Mouse (Mus musculus) gastrocnemius, postnatal 14 days (tissue): ENCODE data around the gene Kars. TPM values are rescaled to one million over a fixed set of nuclear protein-coding genes. Genes with fewer than 3 reads are reported as not detected.
A peak's percentile ranks its signal among the peaks of the same experiment; 100 is the strongest.

Experiments
- DNase-seq: peaks from one replicate; pipeline ENCODE4 v3.0.0; 2021; ENCODE audit warnings: mixed read lengths
- intact Hi-C: fragments of 180-260 bp; cut with DNase I; formaldehyde crosslinking; loops from one replicate; pipeline ENCODE4 v1.15.1; 2025; ENCODE audit warnings: low total_unique reads
- long read RNA-seq, 2 experiments: library from polyadenylated mRNA; stranded (forward); transcript quantifications; one replicate each; pipeline ENCODE4 v2.0.0; 2021
- total RNA-seq, 2 experiments: library from RNA; stranded (reverse); gene quantifications; 2 replicates each; pipeline ENCODE4 v1.2.3; 2021

Kars gene
- 100 to 1,000 TPM; 100 to 107 TPM for total RNA-seq
- long read RNA-seq, experiment 1, transcript Kars-202 (15 exons, 2,131 nt): minor isoform, 22 of 95 reads
- long read RNA-seq, experiment 1, transcript Kars-201 (14 exons, 2,008 nt): major isoform, 51 of 95 reads
- long read RNA-seq, experiment 1, partial matches to known transcripts: 16 of 95 reads
- long read RNA-seq, experiment 1, other reads (novel, unspliced or antisense): 5 of 95 reads
- long read RNA-seq, experiment 2, transcript Kars-203 (16 exons, 2,189 nt): minor isoform, 7 of 133 reads
- long read RNA-seq, experiment 2, transcript Kars-202 (15 exons, 2,131 nt): minor isoform, 21 of 133 reads
- long read RNA-seq, experiment 2, transcript Kars-201 (14 exons, 2,008 nt): major isoform, 81 of 133 reads
- long read RNA-seq, experiment 2, partial matches to known transcripts: 23 of 133 reads
- long read RNA-seq, experiment 2, other reads (novel, unspliced or antisense): 1 of 133 reads

- intact Hi-C loops: no loop called here
- DNase-seq: peak; percentile 94
Measured at GRCm38 (mm10) chr8:112010997-112011815, at the start of gene Kars, which contains the start of gene Terf2ip. Gene Kars, minus strand, starts transcription at chr8:112011323. Gene Terf2ip, plus strand, starts transcription at chr8:112011398.

- intact Hi-C loops: no loop called here
- no peak for DNase-seq
Measured at GRCm38 (mm10) chr8:112054456-112054855, 43.3 kb upstream of the Kars start.

- no peak for DNase-seq
- intact Hi-C loops: no loop called here
Measured at GRCm38 (mm10) chr8:112051537-112051936, 40.4 kb upstream of the Kars start.

- no peak for DNase-seq
- intact Hi-C loops: no loop called here
Measured at GRCm38 (mm10) chr8:112049984-112050383, 38.9 kb upstream of the Kars start.

GRCm38 (mm10) chr8:112048293-112048692 is 37.2 kb upstream of the Kars start:
- intact Hi-C loops: no loop called here
- DNase-seq: no peak

- DNase-seq: peak; percentile 63
- intact Hi-C loops: no loop called here
Measured at GRCm38 (mm10) chr8:112045896-112046295, 34.8 kb upstream of the Kars start.

GRCm38 (mm10) chr8:112045182-112045581 is 34.1 kb upstream of the Kars start:
- no peak for DNase-seq
- intact Hi-C loops: no loop called here

GRCm38 (mm10) chr8:112037521-112037920 is 26.4 kb upstream of the Kars start:
- intact Hi-C loops: no loop called here
- no peak for DNase-seq

- intact Hi-C loops: no loop called here
- DNase-seq: no peak
Measured at GRCm38 (mm10) chr8:112034603-112035002, 23.5 kb upstream of the Kars start.

- no peak for DNase-seq
- intact Hi-C loops: no loop called here
Measured at GRCm38 (mm10) chr8:112033071-112033470, 21.9 kb upstream of the Kars start.

GRCm38 (mm10) chr8:112030663-112031062 is 19.5 kb upstream of the Kars start:
- DNase-seq: no peak
- intact Hi-C loops: no loop called here

GRCm38 (mm10) chr8:112029455-112029854 is 18.3 kb upstream of the Kars start:
- intact Hi-C loops: no loop called here
- no peak for DNase-seq

GRCm38 (mm10) chr8:112014936-112015335 is 3.8 kb upstream of the Kars start, which contains the start of gene Gm6793:
Gene Gm6793, minus strand, starts transcription at chr8:112015036.
- DNase-seq: no peak
- intact Hi-C loops: no loop called here

GRCm38 (mm10) chr8:112011816-112012242 is 706 bp upstream of the Kars start:
- intact Hi-C loops: no loop called here
- DNase-seq: peak; percentile 39

GRCm38 (mm10) chr8:112009558-112009957 is 1.6 kb downstream of the Kars start:
- intact Hi-C loops: no loop called here
- no peak for DNase-seq

- DNase-seq: no peak
- intact Hi-C loops: no loop called here
Measured at GRCm38 (mm10) chr8:112007669-112008068, 3.5 kb downstream of the Kars start.

GRCm38 (mm10) chr8:112005601-112006000 is 5.5 kb downstream of the Kars start:
- intact Hi-C loops: no loop called here
- no peak for DNase-seq

- DNase-seq: no peak
- intact Hi-C loops: no loop called here
Measured at GRCm38 (mm10) chr8:112004754-112005153, 6.4 kb downstream of the Kars start.

- DNase-seq: no peak
- intact Hi-C loops: no loop called here
Measured at GRCm38 (mm10) chr8:111992703-111993039, 18.5 kb downstream of the Kars start.

GRCm38 (mm10) chr8:111992013-111992702 is 19.0 kb downstream of the Kars start, which contains the start of gene Adat1:
Gene Adat1, minus strand, starts transcription at chr8:111992302.
- intact Hi-C loops: no loop called here
- peak; percentile 86 for DNase-seq
